Mouse (Mus musculus): Measurements from ENCODE around the gene Spint2. TPM values are rescaled to one million over a fixed set of nuclear protein-coding genes. Genes with fewer than 3 reads are reported as not detected.

The Spint2 gene
- polyA plus RNA-seq, 1 experiment from 2014 or later = 98.5 TPM

DNA sequence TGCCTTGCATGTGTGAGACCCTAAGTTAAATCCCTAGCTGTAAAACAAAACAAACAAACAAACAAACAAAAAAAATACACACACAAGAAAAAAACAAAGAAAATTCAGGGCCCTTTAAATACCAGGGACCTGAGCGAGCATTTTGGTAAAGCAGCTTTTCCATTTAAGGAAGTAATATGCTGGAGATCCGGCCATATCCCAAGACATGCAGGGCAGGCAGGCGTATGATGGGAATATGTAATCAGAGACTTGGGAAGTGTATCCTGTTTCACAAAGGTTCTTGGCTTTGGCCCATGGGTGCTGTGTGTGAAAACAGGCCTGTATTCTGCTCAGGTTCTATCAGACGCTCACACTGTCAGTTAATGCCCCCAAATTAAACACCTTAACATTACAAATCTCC, 4.2 kb downstream of the Spint2 start:
- Histone ChIP-seq H3K27me3 (ENCODE audit: control insufficient read depth, insufficient read depth, low read length) (peaks cover 9% of the 10 kb centered on the region; the same call in 1 of the 2 replicates), H3K4me2 (ENCODE audit: low read length) (no peak overlapping the region), H3K27ac (replicated peaks in 1 of 2; ENCODE audit: control insufficient read depth in 1 of 2, insufficient read depth in 1 of 2, low read depth in 2 of 2, low read length in 2 of 2) (no peak overlapping the region), H3K4me3 (ENCODE audit: control insufficient read depth in 1 of 2, insufficient read depth in 1 of 2, low read depth in 1 of 2, low read length in 2 of 2) (no peak overlapping the region), H3K36me3 (ENCODE audit: control insufficient read depth, insufficient read depth, low read length) (no peaks in the 10 kb centered on the region), H3K9ac (ENCODE audit: low read length) (no peak overlapping the region), H3K9me3 (ENCODE audit: control insufficient read depth, low read length) (no peaks in the 10 kb centered on the region), H3K4me1 (ENCODE audit: control insufficient read depth in 2 of 2, insufficient read depth in 2 of 2, low read length in 2 of 2) (peaks cover 14 to 26% of the 10 kb centered on the region in 2 experiments)
- 72% methylated on average over 4 of the region's 4 CpGs for WGBS
- no peak for ATAC-seq (ENCODE audit: insufficient number of reproducible peaks, insufficient read depth, low FRiP score, low read depth)

DNA sequence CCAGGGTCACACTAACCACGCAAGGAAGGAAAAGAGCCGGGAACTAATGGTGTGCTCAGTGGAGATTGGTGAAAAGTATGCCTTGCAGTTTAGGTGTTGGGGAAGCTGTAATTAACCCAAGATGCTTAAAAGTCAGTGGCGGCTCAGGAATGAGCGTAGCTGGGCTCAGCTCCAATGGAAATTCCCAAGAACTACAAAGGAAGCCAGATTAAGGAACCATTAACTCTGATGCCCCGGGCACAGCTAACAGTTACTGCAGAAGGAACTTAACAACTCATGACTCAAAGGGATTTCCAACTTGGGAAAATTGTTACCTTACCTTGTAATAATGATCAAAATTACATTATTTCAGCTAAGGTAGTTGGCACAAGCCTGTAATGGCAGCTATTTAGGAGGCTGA, 5.0 kb downstream of the Spint2 start:
- WGBS = 67% methylated on average over 5 of the region's 5 CpGs
- H3K27ac ChIP-seq (replicated peaks in 1 of 2; ENCODE audit: control insufficient read depth in 1 of 2, insufficient read depth in 1 of 2, low read depth in 2 of 2, low read length in 2 of 2) = 0 out of 4 replicates have a peak overlapping the region, but pooled peaks of 1 of the 2 experiments have one; percentile 1
- no peak for ATAC-seq (ENCODE audit: insufficient number of reproducible peaks, insufficient read depth, low FRiP score, low read depth)
- H3K9ac ChIP-seq (ENCODE audit: low read length) = no peak overlapping the region
- peaks cover 1% of the 10 kb centered on the region; the same call in 1 of the 2 replicates for H3K27me3 ChIP-seq (ENCODE audit: control insufficient read depth, insufficient read depth, low read length)
- H3K4me3 ChIP-seq (ENCODE audit: control insufficient read depth in 1 of 2, insufficient read depth in 1 of 2, low read depth in 1 of 2, low read length in 2 of 2) = no peak overlapping the region
- no peak overlapping the region for H3K4me2 ChIP-seq (ENCODE audit: low read length)
- H3K36me3 ChIP-seq (ENCODE audit: control insufficient read depth, insufficient read depth, low read length) = no peaks in the 10 kb centered on the region
- H3K9me3 ChIP-seq (ENCODE audit: control insufficient read depth, low read length) = no peaks in the 10 kb centered on the region
- H3K4me1 ChIP-seq (ENCODE audit: control insufficient read depth in 2 of 2, insufficient read depth in 2 of 2, low read length in 2 of 2) = peaks cover 14 to 30% of the 10 kb centered on the region in 2 experiments

DNA sequence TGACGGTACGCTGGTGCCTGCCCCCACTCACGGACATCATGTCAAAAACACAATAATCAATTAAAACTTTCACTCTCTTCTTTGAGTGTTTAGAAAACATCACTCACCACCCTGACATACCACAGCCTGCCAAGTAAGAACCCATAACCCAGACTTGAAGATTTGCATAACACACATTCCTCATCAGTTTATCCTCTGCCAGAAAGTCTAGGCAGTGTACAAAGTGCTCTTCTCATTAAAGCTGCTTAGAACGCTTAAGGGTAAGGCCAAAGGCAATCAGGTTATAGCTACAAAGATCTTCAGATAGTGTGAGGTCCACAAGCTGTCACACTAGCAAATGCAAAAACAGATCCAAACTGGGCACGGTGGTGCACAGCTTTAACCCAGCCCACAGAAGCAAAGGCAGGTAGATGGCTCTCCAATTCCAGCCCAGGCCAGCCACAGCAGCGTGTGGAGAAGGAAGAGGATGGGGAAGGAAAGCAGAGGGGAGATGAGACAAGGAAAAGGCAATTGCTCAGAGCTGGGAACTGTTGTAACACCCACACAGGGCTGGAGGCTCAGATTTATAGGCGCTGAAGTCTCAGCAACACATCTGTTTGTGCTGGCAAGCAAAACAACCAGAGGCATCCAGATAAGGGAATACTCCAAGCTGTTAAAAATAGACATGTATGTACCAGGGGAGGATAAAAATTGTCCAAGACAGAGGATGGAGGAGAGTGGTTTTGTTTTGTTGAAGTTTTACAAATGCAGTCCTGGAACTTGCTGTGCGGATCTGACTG, 9.8 kb downstream of the Spint2 start:
- Histone ChIP-seq H3K36me3 (ENCODE audit: control insufficient read depth, insufficient read depth, low read length) (no peaks in the 10 kb centered on the region), H3K9ac (ENCODE audit: low read length) (peak overlapping the region; percentile 52), H3K4me2 (ENCODE audit: low read length) (peak overlapping the region; percentile 53), H3K27ac (replicated peaks in 1 of 2; ENCODE audit: control insufficient read depth in 1 of 2, insufficient read depth in 1 of 2, low read depth in 2 of 2, low read length in 2 of 2) (peak overlapping the region; percentile 71 to 81), H3K27me3 (ENCODE audit: control insufficient read depth, insufficient read depth, low read length) (no peaks in the 10 kb centered on the region), H3K9me3 (ENCODE audit: control insufficient read depth, low read length) (no peaks in the 10 kb centered on the region), H3K4me3 (ENCODE audit: control insufficient read depth in 1 of 2, insufficient read depth in 1 of 2, low read depth in 1 of 2, low read length in 2 of 2) (no peak overlapping the region), H3K4me1 (ENCODE audit: control insufficient read depth in 2 of 2, insufficient read depth in 2 of 2, low read length in 2 of 2) (peaks cover 13 to 23% of the 10 kb centered on the region in 2 experiments)
- peak; percentile 50; the same call in 1 of the 2 replicates for ATAC-seq (ENCODE audit: insufficient number of reproducible peaks, insufficient read depth, low FRiP score, low read depth)
- 38% methylated on average over 8 of the region's 8 CpGs for WGBS

DNA sequence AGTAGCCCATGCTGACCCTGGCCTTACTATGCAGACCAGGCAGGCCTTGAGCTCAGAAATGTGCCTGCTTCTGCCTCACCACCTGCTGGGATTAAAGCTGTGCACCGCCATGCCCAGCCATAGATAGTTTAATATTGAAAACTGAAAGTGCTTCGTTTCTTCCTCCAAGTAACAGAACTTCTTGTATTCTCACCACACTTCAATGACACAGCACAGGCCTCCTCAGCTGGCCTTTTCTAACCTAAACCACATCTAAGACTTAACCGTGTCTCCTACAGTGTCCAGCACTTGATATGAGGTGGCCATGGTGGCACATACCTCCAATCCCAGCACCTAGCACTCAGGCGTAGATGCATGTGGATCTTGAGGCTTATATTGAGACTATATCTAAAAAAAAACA, 11.3 kb downstream of the Spint2 start:
- H3K4me1 ChIP-seq (ENCODE audit: control insufficient read depth in 2 of 2, insufficient read depth in 2 of 2, low read length in 2 of 2) = peaks cover 14 to 26% of the 10 kb centered on the region in 2 experiments
- H3K9me3 ChIP-seq (ENCODE audit: control insufficient read depth, low read length) = no peaks in the 10 kb centered on the region
- no peaks in the 10 kb centered on the region for H3K27me3 ChIP-seq (ENCODE audit: control insufficient read depth, insufficient read depth, low read length)
- no peak overlapping the region for H3K4me3 ChIP-seq (ENCODE audit: control insufficient read depth in 1 of 2, insufficient read depth in 1 of 2, low read depth in 1 of 2, low read length in 2 of 2)
- 88% methylated on average over 4 of the region's 4 CpGs for WGBS
- no peak for ATAC-seq (ENCODE audit: insufficient number of reproducible peaks, insufficient read depth, low FRiP score, low read depth)
- no peak overlapping the region for H3K9ac ChIP-seq (ENCODE audit: low read length)
- no peak overlapping the region for H3K27ac ChIP-seq (replicated peaks in 1 of 2; ENCODE audit: control insufficient read depth in 1 of 2, insufficient read depth in 1 of 2, low read depth in 2 of 2, low read length in 2 of 2)
- H3K4me2 ChIP-seq (ENCODE audit: low read length) = no peak overlapping the region
- no peaks in the 10 kb centered on the region for H3K36me3 ChIP-seq (ENCODE audit: control insufficient read depth, insufficient read depth, low read length)

DNA sequence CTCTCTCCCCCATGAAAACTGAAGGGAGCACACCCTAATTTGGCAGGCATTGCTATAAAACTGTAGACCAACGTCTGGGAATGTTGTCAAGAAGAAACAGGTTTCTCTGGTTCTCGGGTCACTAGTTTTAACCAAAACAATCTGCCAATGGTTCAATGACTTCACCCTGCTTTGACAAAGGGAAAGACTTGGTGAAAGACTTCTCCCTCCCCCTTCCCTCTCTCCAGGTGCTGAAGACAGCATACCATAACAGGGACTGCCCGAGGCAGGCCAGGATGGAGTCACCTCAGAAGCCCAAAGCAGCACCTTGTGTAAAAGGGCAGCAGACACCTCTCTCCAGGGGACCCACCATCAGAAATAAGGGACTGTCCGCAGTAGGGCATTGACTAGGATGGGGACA, 14.8 kb downstream of the Spint2 start:
- Histone ChIP-seq H3K4me2 (ENCODE audit: low read length) (no peak overlapping the region), H3K4me3 (ENCODE audit: control insufficient read depth in 1 of 2, insufficient read depth in 1 of 2, low read depth in 1 of 2, low read length in 2 of 2) (no peak overlapping the region), H3K27ac (replicated peaks in 1 of 2; ENCODE audit: control insufficient read depth in 1 of 2, insufficient read depth in 1 of 2, low read depth in 2 of 2, low read length in 2 of 2) (no peak overlapping the region), H3K4me1 (ENCODE audit: control insufficient read depth in 2 of 2, insufficient read depth in 2 of 2, low read length in 2 of 2) (peaks cover 17 to 27% of the 10 kb centered on the region in 2 experiments), H3K9me3 (ENCODE audit: control insufficient read depth, low read length) (no peaks in the 10 kb centered on the region), H3K27me3 (ENCODE audit: control insufficient read depth, insufficient read depth, low read length) (no peaks in the 10 kb centered on the region), H3K36me3 (ENCODE audit: control insufficient read depth, insufficient read depth, low read length) (no peaks in the 10 kb centered on the region), H3K9ac (ENCODE audit: low read length) (no peak overlapping the region)
- no peak for ATAC-seq (ENCODE audit: insufficient number of reproducible peaks, insufficient read depth, low FRiP score, low read depth)
- 76% methylated on average over 4 of the region's 4 CpGs for WGBS

DNA sequence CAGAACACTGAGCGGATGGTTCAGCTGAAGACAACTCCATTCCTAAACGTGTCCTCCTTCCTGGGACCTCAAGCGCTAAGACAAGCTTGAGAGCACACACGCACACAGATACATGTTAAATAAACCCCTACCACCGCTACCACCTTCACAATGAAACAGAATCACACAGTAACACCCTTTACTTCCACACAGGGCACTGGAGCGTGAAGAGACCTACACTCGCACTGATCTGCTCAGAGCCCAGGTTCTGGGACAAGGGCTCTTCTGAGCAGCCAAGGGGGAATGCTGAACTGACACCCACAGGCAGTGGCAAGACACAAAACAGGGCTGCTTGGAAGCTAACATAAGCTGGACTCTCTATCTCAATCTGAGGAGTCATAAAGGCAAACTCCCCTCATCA, 16.1 kb downstream of the Spint2 start:
- 75% methylated on average over 7 of the region's 7 CpGs for WGBS
- peaks cover 11 to 16% of the 10 kb centered on the region in 2 experiments; a peak in 3 of 4 replicates for H3K4me1 ChIP-seq (ENCODE audit: control insufficient read depth in 2 of 2, insufficient read depth in 2 of 2, low read length in 2 of 2)
- no peak for ATAC-seq (ENCODE audit: insufficient number of reproducible peaks, insufficient read depth, low FRiP score, low read depth)
- no peaks in the 10 kb centered on the region for H3K27me3 ChIP-seq (ENCODE audit: control insufficient read depth, insufficient read depth, low read length)
- no peaks in the 10 kb centered on the region for H3K36me3 ChIP-seq (ENCODE audit: control insufficient read depth, insufficient read depth, low read length)
- no peak overlapping the region for H3K4me2 ChIP-seq (ENCODE audit: low read length)
- no peak overlapping the region for H3K9ac ChIP-seq (ENCODE audit: low read length)
- no peak overlapping the region for H3K27ac ChIP-seq (replicated peaks in 1 of 2; ENCODE audit: control insufficient read depth in 1 of 2, insufficient read depth in 1 of 2, low read depth in 2 of 2, low read length in 2 of 2)
- no peak overlapping the region for H3K4me3 ChIP-seq (ENCODE audit: control insufficient read depth in 1 of 2, insufficient read depth in 1 of 2, low read depth in 1 of 2, low read length in 2 of 2)
- no peaks in the 10 kb centered on the region for H3K9me3 ChIP-seq (ENCODE audit: control insufficient read depth, low read length)

DNA sequence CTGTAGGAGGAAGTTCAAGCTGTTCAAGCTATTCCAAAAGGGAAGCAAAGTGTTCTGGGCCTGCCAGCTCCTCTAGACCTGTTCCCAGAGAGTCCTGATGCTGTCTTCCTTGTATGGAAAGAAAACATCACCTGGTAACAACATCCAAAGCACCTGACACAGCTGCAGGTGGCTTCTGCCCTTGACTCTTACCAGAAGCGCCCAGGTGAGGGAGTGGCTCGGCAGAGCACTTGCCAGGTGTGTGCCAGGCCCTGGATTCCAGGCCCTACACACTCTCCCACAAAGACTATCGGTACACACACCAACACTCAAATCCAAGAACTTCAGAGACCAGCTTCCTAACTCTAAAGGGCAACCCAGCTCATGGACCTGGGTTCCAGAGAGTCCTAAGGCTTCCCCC, 17.9 kb downstream of the Spint2 start:
- Histone ChIP-seq H3K4me2 (ENCODE audit: low read length) (no peak overlapping the region), H3K27me3 (ENCODE audit: control insufficient read depth, insufficient read depth, low read length) (no peaks in the 10 kb centered on the region), H3K9me3 (ENCODE audit: control insufficient read depth, low read length) (no peaks in the 10 kb centered on the region), H3K4me3 (ENCODE audit: control insufficient read depth in 1 of 2, insufficient read depth in 1 of 2, low read depth in 1 of 2, low read length in 2 of 2) (no peak overlapping the region), H3K27ac (replicated peaks in 1 of 2; ENCODE audit: control insufficient read depth in 1 of 2, insufficient read depth in 1 of 2, low read depth in 2 of 2, low read length in 2 of 2) (no peak overlapping the region), H3K4me1 (ENCODE audit: control insufficient read depth in 2 of 2, insufficient read depth in 2 of 2, low read length in 2 of 2) (peaks cover 11 to 23% of the 10 kb centered on the region in 2 experiments; a peak in 3 of 4 replicates), H3K36me3 (ENCODE audit: control insufficient read depth, insufficient read depth, low read length) (0 out of 2 replicates have a peak, but pooled peaks cover 3% of the 10 kb centered on the region), H3K9ac (ENCODE audit: low read length) (no peak overlapping the region)
- WGBS = 84% methylated on average over 3 of the region's 3 CpGs
- ATAC-seq (ENCODE audit: insufficient number of reproducible peaks, insufficient read depth, low FRiP score, low read depth) = no peak

Measured in heart, embryonic 14.5 days (tissue).